Mouse (Mus musculus): ENCODE data around the gene Atf2.
"Not testable (repeated sequence)": the region's sequence is repeated elsewhere in the genome, so short reads cannot be mapped to it uniquely, and the experiment has no call there.

GRCm38 (mm10) chr2:73904679-73905078, 12.2 kb upstream of the Atf2 start:
- TF ChIP-seq CTCF (IDR thresholded peaks at IDR 0.05; ENCODE audit: insufficient read depth, low read length); POLR2A (IDR thresholded peaks at IDR 0.05; ENCODE audit: borderline replicate concordance, extremely low read depth, low read depth, low read length): not testable (repeated sequence)

All from lung, adult 2 months (tissue).